Mouse (Mus musculus) T-helper 17 cell (primary cell): ENCODE results near the gene Slc24a2.

Source experiments
- in situ Hi-C, 2 experiments: fragments of 300-600 bp; cut with MboI, MseI; formaldehyde crosslinking; loops; 1 replicate in 1 of 2; 2 replicates in 1 of 2; pipeline ENCODE4 v1.15.1; 2025; ENCODE audit warnings: high pct_unique_total_duplicates in 2 of 2

Gene Slc24a2

DNA sequence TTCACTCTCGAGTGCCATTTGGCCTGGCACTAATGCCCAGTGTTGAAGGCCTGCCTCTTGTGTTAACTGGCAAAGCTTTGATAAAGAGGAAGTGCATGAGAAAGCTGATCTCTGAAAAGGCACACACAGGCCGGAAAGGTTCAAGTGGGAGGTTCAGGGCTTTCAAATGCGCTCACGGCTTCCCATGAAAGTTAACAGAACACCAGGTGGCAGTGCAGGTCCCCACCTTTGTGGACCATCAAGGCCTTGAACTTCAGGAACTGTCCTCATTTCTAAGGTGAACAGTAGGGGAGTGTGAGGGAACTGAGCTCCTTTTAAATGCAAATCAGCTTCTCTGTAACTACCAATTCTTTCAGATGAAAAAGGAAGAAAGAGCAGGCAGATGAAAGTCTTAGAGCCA, 110.5 kb downstream of the Slc24a2 start:
- in situ Hi-C loops: no loop called here

- in situ Hi-C loops: no loop called here
These were observed 114.6 kb downstream of the Slc24a2 start for GRCm38 (mm10) chr4:87115726-87116125.

DNA sequence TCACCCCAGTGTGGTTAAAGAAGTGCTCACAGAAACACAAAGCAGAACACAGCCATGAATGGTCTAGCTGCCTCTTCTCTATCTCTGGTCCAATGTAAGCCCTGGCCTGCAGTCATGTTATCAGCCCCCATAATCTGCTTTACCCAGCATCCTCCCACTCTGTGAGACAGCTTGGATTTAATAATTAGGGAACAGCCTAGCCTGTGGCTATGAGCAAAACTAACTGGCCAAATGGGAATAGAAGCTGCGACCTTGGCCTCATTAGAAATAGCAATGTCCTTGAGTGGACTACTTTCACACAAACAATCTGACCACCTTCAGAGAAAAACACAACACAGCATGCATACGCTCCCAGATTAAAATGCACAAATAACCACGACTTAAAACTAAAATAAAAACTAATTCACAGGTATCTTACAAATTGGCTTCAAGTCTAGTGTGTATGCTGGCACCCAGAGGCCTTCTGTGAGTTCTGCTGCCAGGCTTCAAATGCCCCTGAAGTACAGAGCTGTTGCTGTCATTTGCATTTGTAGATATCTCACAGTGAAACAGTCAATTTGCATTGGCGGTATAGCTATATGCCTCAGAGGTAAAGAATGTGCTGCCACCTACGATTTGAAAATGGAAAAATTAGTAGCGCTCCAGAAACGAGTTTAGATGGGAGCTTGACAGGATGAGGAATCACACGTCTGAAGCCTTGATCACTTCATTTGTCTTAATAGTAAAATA, 120.8 kb downstream of the Slc24a2 start:
- in situ Hi-C loops: no loop called here

DNA sequence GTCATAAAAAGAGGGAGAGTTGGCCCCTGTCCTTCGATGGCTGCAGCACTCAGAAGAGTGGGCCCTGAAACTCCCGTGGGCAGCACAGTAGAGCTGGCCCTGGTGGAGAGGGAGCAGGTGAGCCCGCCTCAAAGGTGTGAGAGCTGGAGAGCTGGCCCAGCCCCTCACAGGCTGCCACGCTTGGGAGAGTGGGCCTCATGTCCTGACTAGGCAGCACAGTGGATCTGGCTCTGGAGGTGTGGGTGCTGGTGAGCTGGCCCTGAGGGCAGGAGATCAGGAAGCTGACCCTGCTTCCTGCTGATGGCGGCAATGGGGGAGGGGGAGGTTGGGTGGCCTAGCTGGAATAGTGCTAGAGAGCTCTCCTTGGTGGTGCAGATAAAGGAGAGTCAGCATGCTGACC, 129.3 kb downstream of the Slc24a2 start:
- in situ Hi-C loops: no loop called here

GRCm38 (mm10) chr4:87096186-87096585, 134.1 kb downstream of the Slc24a2 start:
- in situ Hi-C loops: no loop called here

GRCm38 (mm10) chr4:87093612-87094011, 136.7 kb downstream of the Slc24a2 start:
- in situ Hi-C loops: no loop called here

GRCm38 (mm10) chr4:87090841-87091240, 139.4 kb downstream of the Slc24a2 start:
- in situ Hi-C loops: no loop called here

GRCm38 (mm10) chr4:87088713-87089112, 141.6 kb downstream of the Slc24a2 start:
- in situ Hi-C loops: no loop called here

- in situ Hi-C loops: no loop called here
These were observed 142.7 kb downstream of the Slc24a2 start for GRCm38 (mm10) chr4:87087597-87087996.

GRCm38 (mm10) chr4:87086933-87087577, 143.2 kb downstream of the Slc24a2 start:
- in situ Hi-C loops: no loop called here

- in situ Hi-C loops: no loop called here
These were observed 149.0 kb downstream of the Slc24a2 start for GRCm38 (mm10) chr4:87081321-87081720.

DNA sequence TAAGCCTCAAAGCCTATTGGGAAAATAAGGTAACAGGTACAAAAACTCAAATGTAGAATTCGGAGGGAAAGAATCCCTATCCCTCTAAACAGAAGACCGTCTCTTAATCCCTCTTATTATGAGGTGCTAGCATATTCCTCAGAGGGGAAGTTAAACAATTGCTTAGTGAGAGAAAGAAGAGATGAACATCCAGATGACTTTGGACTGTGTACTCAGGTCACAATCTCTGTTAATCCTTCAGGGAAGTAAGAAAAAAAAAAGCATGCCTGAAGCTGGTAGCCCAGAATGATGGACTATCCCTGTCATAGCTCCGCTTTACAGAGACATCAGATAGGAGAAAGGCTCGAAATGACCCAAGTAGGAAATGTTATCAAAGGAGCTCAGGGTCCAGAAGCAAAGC, 151.0 kb downstream of the Slc24a2 start:
- in situ Hi-C loops: no loop called here

- in situ Hi-C loops: no loop called here
These were observed 151.6 kb downstream of the Slc24a2 start for GRCm38 (mm10) chr4:87078726-87079125.

GRCm38 (mm10) chr4:87075761-87076160, 154.5 kb downstream of the Slc24a2 start:
- in situ Hi-C loops: no loop called here

DNA sequence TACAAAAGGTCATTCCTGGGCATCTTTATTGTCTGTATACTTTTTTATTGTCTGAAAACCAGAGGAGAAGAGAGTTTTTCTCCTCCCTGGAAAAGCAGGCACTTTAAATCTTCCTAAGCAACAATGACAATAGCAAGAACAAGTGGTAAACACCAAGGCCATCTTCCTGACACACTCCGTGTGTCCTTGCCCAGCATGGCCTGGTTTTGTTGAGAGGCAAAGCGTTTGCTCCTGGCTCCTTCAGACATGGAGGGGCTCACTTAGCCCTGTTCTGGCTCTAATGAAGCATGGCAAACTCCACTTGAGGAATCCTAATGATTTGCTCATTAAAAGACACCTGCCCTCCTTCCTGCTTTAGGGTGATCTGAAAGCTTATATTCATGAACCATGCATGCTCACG, 162.2 kb downstream of the Slc24a2 start:
- in situ Hi-C loops: no loop called here

DNA sequence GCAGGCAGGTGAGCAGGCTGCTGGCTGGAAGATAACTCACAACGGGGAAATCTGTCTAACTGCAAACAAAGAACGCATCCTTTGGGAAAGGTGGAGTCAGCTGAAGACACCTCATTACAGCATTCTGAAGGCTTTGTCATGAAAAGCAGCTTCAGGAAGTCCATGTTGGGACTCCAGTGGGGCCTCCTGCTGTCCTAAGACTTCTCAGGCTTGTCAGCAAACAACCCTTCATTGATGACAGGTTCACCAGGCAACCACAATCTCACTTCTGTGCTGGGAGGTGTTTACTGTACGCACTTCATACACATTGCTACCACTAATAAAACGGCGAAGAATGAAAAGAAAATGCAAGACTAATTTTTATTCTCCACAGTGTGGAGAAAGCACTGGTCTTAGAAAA, 165.1 kb downstream of the Slc24a2 start:
- in situ Hi-C loops: no loop called here

DNA sequence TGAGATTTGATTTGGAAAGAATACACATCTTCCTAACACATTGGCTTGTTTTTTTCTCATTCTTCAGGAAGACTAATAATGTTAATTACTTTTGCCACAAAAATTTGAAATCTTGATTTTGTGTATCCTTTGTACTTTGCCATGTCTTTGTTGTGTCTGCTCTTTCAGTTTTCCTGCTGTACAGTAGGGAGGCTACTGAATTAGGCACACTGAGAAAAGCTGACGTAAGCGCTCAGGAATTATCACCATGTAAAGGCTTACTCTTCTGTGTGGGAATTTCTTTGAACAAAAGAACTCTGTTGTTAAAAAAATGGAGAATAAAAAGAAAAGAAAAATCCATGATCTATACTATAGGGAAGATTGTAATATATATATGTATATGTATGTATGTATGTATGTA, 165.7 kb downstream of the Slc24a2 start:
- in situ Hi-C loops: no loop called here

GRCm38 (mm10) chr4:87062771-87063253, 167.5 kb downstream of the Slc24a2 start:
- in situ Hi-C loops: no loop called here

GRCm38 (mm10) chr4:87061696-87062095, 168.6 kb downstream of the Slc24a2 start:
- in situ Hi-C loops: no loop called here

- in situ Hi-C loops: no loop called here
These were observed 172.7 kb downstream of the Slc24a2 start for GRCm38 (mm10) chr4:87057572-87057971.

DNA sequence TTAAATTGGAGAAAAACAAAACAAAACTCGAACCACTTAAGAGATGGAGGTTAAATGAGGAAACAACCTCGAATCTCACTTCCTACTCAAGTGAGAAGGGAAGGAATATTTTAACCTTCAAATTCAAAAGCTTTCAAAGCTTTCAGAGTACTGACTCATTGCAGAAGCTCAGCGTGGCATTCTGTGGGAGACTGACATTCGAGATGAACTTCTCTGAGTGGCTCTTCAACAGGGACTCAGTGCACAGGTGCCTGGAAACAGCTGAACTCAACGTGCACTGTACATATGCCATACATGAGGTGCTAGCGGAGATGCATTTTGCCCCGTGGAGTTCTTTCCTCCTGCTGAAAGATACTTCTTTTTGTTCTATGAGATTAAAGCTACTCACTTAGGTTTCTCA, 174.5 kb downstream of the Slc24a2 start:
- in situ Hi-C loops: no loop called here

- in situ Hi-C loops: no loop called here
These were observed 177.4 kb downstream of the Slc24a2 start for GRCm38 (mm10) chr4:87052881-87053280.

- in situ Hi-C loops: no loop called here
These were observed 181.2 kb downstream of the Slc24a2 start for GRCm38 (mm10) chr4:87049061-87049460.
